Mouse (Mus musculus) hindbrain, postnatal 0 days (tissue): ENCODE data around the gene Hoxa4. TPM values are rescaled to one million over a fixed set of nuclear protein-coding genes. Genes with fewer than 3 reads are reported as not detected.

Source experiments
- ATAC-seq: fragments of 200-750 bp; cut with Nextera tagmentation; 2 replicates; pipeline ENCODE4 v1.8.0; 2017; ENCODE audit warnings: mild to moderate bottlenecking, moderate TSS enrichment, moderate library complexity
- DNase-seq: peaks from one replicate; pipeline ENCODE4 v3.0.0-alpha.2; 2015; ENCODE audit warnings: low spot score
- H3K27ac ChIP-seq: fragments of 300-500 bp; sonication (generic); 2 replicates; pipeline ENCODE4 v1.5.1; 2014; ENCODE audit warnings: mild to moderate bottlenecking
- H3K27me3 ChIP-seq: fragments of 300-500 bp; sonication (generic); 2 replicates; pipeline ENCODE4 v1.6.1; 2014; ENCODE audit warnings: low read length, mixed read lengths; ENCODE audit not compliant: insufficient read depth
- H3K36me3 ChIP-seq: fragments of 300-500 bp; sonication (generic); 2 replicates; pipeline ENCODE4 v1.6.1; 2014; ENCODE audit warnings: low read length, mixed read lengths; ENCODE audit not compliant: insufficient read depth
- H3K4me1 ChIP-seq: fragments of 300-500 bp; sonication (generic); 2 replicates; pipeline ENCODE4 v1.6.1; 2014; ENCODE audit warnings: antibody characterized with exemption, low read length, mixed read lengths; ENCODE audit not compliant: insufficient read depth
- H3K4me2 ChIP-seq: fragments of 300-500 bp; sonication (generic); 2 replicates; pipeline ENCODE4 v1.6.1; 2014; ENCODE audit warnings: low read depth, mild to moderate bottlenecking, low read length, moderate library complexity, mixed read lengths
- H3K4me3 ChIP-seq: fragments of 300-500 bp; sonication (generic); 2 replicates; pipeline ENCODE4 v1.5.1; 2014; ENCODE audit warnings: low read length
- H3K9ac ChIP-seq: fragments of 300-500 bp; sonication (generic); replicated peaks from 2 replicates; pipeline ENCODE4 v1.6.1; 2014; ENCODE audit warnings: mild to moderate bottlenecking, low read length, moderate library complexity, mixed read lengths
- H3K9me3 ChIP-seq: fragments of 300-500 bp; sonication (generic); 2 replicates; pipeline ENCODE4 v1.6.1; 2016; ENCODE audit warnings: low read length, mixed read lengths
- CTCF ChIP-seq: IDR thresholded peaks from 2 replicates; pipeline ENCODE4 v1.5.1; 2016; ENCODE audit warnings: antibody characterized with exemption, control low read depth, low read depth
- WGBS: fragments of 180-500 bp; shearing (Covaris S2); extraction: QIAGEN DNeasy Blood & Tissue Kit; methylation state at CpG from one replicate; pipeline ENCODE4 v1.1.7; 2014; 5-methylcytosine and 5-hydroxymethylcytosine counted together
- polyA plus RNA-seq: library from polyadenylated mRNA; unstranded; fragments of >200 nt; fragmentation: Nextera tagmentation; extraction: Ambion mirVana; gene quantifications from 2 replicates; pipeline ENCODE4 v1.2.1, GENCODE M21; 2015
- total RNA-seq: library from RNA; depleted of rRNA; stranded (reverse); fragments of >200 nt; gene quantifications from 2 replicates; pipeline ENCODE4 v1.2.3, GENCODE M21; 2014

The Hoxa4 gene
- total and polyA plus RNA-seq, 2 experiments from 2014 or later, result 4.8 to 12.0 TPM

- 8% methylated on average over 10 of the region's 10 CpGs for WGBS
- DNase-seq (no peak), ATAC-seq (no peak)
- peaks cover 99% of the 10 kb centered on the region for H3K27me3 ChIP-seq
- H3K9ac ChIP-seq, result no peak overlapping the region
- TF ChIP-seq CTCF, result no peak
- H3K4me3 ChIP-seq, result no peak overlapping the region
- H3K4me2 ChIP-seq, result no peak overlapping the region
- no peaks in the 10 kb centered on the region for H3K4me1 ChIP-seq
- no peak overlapping the region for H3K27ac ChIP-seq
- no peaks in the 10 kb centered on the region for H3K36me3 ChIP-seq
- no peaks in the 10 kb centered on the region for H3K9me3 ChIP-seq
These were observed 46.0 kb upstream of the Hoxa4 start for GRCm38 (mm10) chr6:52237346-52238154.

GRCm38 (mm10) chr6:52236806-52237205 is 45.3 kb upstream of the Hoxa4 start:
- DNase-seq, result no peak
- 7% methylated on average over 3 of the region's 3 CpGs for WGBS
- TF ChIP-seq CTCF, result no peak
- Histone ChIP-seq H3K9ac (no peak overlapping the region), H3K4me2 (no peak overlapping the region), H3K4me1 (no peaks in the 10 kb centered on the region), H3K4me3 (no peak overlapping the region), H3K27ac (no peak overlapping the region), H3K27me3 (peaks cover 99% of the 10 kb centered on the region), H3K9me3 (no peaks in the 10 kb centered on the region), H3K36me3 (no peaks in the 10 kb centered on the region)
- no peak for ATAC-seq

DNA sequence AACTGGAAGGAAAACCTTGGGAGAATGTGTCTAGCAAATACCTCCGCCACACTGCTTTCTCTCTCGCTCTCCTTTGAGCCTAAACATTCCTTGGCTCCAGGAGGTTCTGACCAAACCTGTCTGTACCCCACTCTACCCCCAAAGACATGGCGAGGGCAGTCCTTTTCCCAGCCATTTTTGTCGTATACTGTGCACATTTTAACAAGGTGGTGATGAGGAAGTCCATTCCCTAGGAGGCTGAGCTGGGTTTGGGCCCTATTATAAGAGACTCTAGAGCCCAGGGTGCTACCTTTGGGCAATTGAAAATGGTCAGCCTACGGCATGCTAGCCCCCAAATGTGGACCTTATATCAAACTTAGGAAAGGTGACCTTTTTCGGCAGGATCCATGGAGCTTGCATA is 44.3 kb upstream of the Hoxa4 start:
- Histone ChIP-seq H3K4me2 (no peak overlapping the region), H3K9ac (no peak overlapping the region), H3K27me3 (peaks cover 97% of the 10 kb centered on the region), H3K4me3 (no peak overlapping the region), H3K36me3 (no peaks in the 10 kb centered on the region), H3K27ac (no peak overlapping the region), H3K4me1 (no peaks in the 10 kb centered on the region), H3K9me3 (no peaks in the 10 kb centered on the region)
- TF ChIP-seq CTCF, result no peak
- DNase-seq, result no peak
- ATAC-seq, result no peak
- WGBS, result 16% methylated on average over 6 of the region's 6 CpGs

DNA sequence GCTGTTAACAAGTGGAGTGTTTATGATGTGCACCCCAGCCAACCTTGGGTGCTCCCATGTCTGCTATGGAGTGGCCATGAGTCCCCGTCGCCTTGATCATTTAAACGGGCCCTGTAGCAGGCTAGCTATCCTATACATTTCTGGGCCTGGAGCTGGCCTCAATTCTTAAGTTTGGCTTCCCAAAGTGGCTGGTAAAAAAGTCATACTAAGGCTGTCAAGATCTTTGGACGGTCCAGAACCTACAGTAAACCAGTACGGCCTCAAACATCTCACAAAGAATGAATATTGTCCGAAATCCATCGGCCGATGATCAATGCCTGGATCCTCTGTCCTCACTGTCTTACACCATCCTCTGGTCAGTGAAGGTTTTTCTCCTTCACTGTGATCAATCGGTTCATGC is 43.7 kb upstream of the Hoxa4 start:
- WGBS, result 32% methylated on average over 9 of the region's 9 CpGs
- no peak for ATAC-seq
- no peaks in the 10 kb centered on the region for H3K4me1 ChIP-seq
- no peak overlapping the region for H3K4me3 ChIP-seq
- no peaks in the 10 kb centered on the region for H3K9me3 ChIP-seq
- H3K4me2 ChIP-seq, result no peak overlapping the region
- no peak overlapping the region for H3K9ac ChIP-seq
- no peak overlapping the region for H3K27ac ChIP-seq
- H3K27me3 ChIP-seq, result peaks cover 97% of the 10 kb centered on the region
- no peak for DNase-seq
- TF ChIP-seq CTCF, result no peak
- no peaks in the 10 kb centered on the region for H3K36me3 ChIP-seq

DNA sequence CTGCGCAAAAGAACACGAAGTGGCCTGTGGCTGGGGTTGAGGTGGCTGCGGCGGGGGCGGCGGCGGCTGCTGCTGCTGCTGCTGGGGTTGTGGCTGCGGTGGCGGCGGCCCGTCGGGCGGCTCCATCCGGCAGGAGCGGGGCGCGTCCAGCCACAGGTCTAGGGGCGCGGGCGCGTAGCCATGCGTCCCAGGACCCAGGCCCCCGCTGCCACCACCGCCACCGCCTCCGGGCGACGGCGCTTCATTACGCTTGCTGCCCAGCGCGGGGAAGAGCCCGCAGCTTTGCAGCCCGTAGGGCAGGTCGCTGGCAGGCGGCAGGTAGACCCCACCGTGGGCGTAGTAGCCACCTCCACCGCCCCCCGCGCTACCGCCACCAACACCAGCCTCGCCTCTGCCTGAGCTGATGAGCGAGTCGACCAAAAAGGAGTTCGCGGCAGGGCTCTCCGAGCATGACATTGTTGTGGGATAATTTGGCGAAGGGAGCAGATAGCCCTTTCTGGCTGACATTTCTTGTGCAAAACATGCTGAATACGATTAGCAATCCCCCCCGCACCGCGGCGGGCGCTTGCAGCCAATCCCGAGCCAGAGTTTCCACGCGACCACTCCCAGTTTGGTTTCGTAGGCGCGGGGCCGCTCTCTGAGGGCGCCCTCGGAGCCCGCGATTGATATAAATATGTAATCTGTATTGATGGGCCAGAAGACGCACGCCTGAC is 43.0 kb upstream of the Hoxa4 start:
- Histone ChIP-seq H3K4me3 (no peak overlapping the region), H3K36me3 (no peaks in the 10 kb centered on the region), H3K4me2 (no peak overlapping the region), H3K27ac (no peak overlapping the region), H3K9ac (no peak overlapping the region), H3K4me1 (no peaks in the 10 kb centered on the region), H3K9me3 (no peaks in the 10 kb centered on the region), H3K27me3 (peaks cover 97% of the 10 kb centered on the region)
- no peak for DNase-seq
- WGBS, result 2% methylated on average over 68 of the region's 68 CpGs
- ATAC-seq, result no peak
- no peak for TF ChIP-seq CTCF

- no peak overlapping the region for H3K4me2 ChIP-seq
- H3K9ac ChIP-seq, result no peak overlapping the region
- TF ChIP-seq CTCF, result no peak
- no peaks in the 10 kb centered on the region for H3K4me1 ChIP-seq
- H3K4me3 ChIP-seq, result no peak overlapping the region
- H3K27me3 ChIP-seq, result peaks cover 96% of the 10 kb centered on the region
- 1% methylated on average over 70 of the region's 70 CpGs for WGBS
- no peak overlapping the region for H3K27ac ChIP-seq
- ATAC-seq (no peak), DNase-seq (no peak)
- no peaks in the 10 kb centered on the region for H3K9me3 ChIP-seq
- H3K36me3 ChIP-seq, result no peaks in the 10 kb centered on the region
These were observed 42.2 kb upstream of the Hoxa4 start for GRCm38 (mm10) chr6:52233546-52234427.
